Mouse (Mus musculus) liver, postnatal 0 days (tissue): ENCODE measurements around the gene Map2k2. TPM values are rescaled to one million over a fixed set of nuclear protein-coding genes. Genes with fewer than 3 reads are reported as not detected.

Experiments used
- ATAC-seq: fragments of 200-750 bp; cut with Nextera tagmentation; 2 replicates; pipeline ENCODE4 v1.8.0; 2017; ENCODE audit warnings: mild to moderate bottlenecking, moderate library complexity
- DNase-seq: peaks from one replicate; pipeline ENCODE4 v3.0.0-alpha.2; 2016
- H3K27ac ChIP-seq: fragments of 300-500 bp; sonication (generic); 2 replicates; pipeline ENCODE4 v1.5.1; 2014; ENCODE audit warnings: antibody characterized with exemption, moderate library complexity, mild to moderate bottlenecking, low read depth
- H3K27me3 ChIP-seq: fragments of 300-500 bp; sonication (generic); 2 replicates; pipeline ENCODE4 v1.6.1; 2014; ENCODE audit warnings: low read length, control low read depth, mixed read lengths; ENCODE audit not compliant: insufficient read depth
- H3K36me3 ChIP-seq: fragments of 300-500 bp; sonication (generic); replicated peaks from 2 replicates; pipeline ENCODE4 v1.6.1; 2014; ENCODE audit warnings: mild to moderate bottlenecking, control low read depth, low read length, moderate library complexity, mixed read lengths; ENCODE audit not compliant: insufficient read depth
- H3K4me1 ChIP-seq: fragments of 300-500 bp; sonication (generic); 2 replicates; pipeline ENCODE4 v1.6.1; 2014; ENCODE audit warnings: antibody characterized with exemption, mild to moderate bottlenecking, control low read depth; ENCODE audit not compliant: insufficient read depth
- H3K4me2 ChIP-seq: fragments of 300-500 bp; sonication (generic); 2 replicates; pipeline ENCODE4 v1.6.1; 2014; ENCODE audit warnings: low read depth, mild to moderate bottlenecking, low read length, moderate library complexity, mixed read lengths
- H3K4me3 ChIP-seq: fragments of 300-500 bp; sonication (generic); 2 replicates; pipeline ENCODE4 v1.5.1; 2014; ENCODE audit warnings: low read depth, low read length
- H3K9ac ChIP-seq: fragments of 300-500 bp; sonication (generic); replicated peaks from 2 replicates; pipeline ENCODE4 v1.6.1; 2014; ENCODE audit warnings: mild to moderate bottlenecking, moderate library complexity
- H3K9me3 ChIP-seq: fragments of 300-500 bp; sonication (generic); 2 replicates; pipeline ENCODE4 v1.6.1; 2016; ENCODE audit warnings: mild to moderate bottlenecking, control low read depth, low read length, mixed read lengths
- CTCF ChIP-seq: sonication (generic); IDR thresholded peaks from 2 replicates; pipeline ENCODE4 v1.5.1; 2016; ENCODE audit warnings: antibody characterized with exemption, low read depth
- EP300 ChIP-seq: IDR thresholded peaks from 2 replicates; pipeline ENCODE4 v1.6.1; 2016; ENCODE audit warnings: antibody characterized with exemption, low read depth, mild to moderate bottlenecking
- WGBS: fragments of 180-500 bp; shearing (Covaris S2); extraction: QIAGEN DNeasy Blood & Tissue Kit; methylation state at CpG from one replicate; pipeline ENCODE4 v1.1.7; 2014; ENCODE audit not compliant: insufficient replicate concordance; 5-methylcytosine and 5-hydroxymethylcytosine counted together
- polyA plus RNA-seq: library from polyadenylated mRNA; unstranded; fragments of >200 nt; fragmentation: Nextera tagmentation; extraction: Ambion mirVana; gene quantifications from 2 replicates; pipeline ENCODE4 v1.2.1, GENCODE M21; 2015

The Map2k2 gene
- polyA plus RNA-seq, 1 experiment from 2014 or later = 93.9 TPM

- WGBS = 11% methylated on average over 13 of the region's 13 CpGs
- no peak for ATAC-seq
Measured at GRCm38 (mm10) chr10:81175936-81176465, 70.3 kb downstream of the Map2k2 start.

GRCm38 (mm10) chr10:81176466-81177271 is 71.0 kb downstream of the Map2k2 start, which contains the start of gene Eef2:
Gene Eef2, plus strand, starts transcription at chr10:81176631.
- Histone ChIP-seq H3K36me3 (peaks cover 41% of the 10 kb centered on the region), H3K4me1 (peaks cover 31% of the 10 kb centered on the region), H3K4me2 (peak within 1 kb of the TSS; percentile 84), H3K9ac (peak within 1 kb of the TSS; percentile 98), H3K27me3 (no peaks in the 10 kb centered on the region), H3K27ac (peak within 1 kb of the TSS; percentile 93), H3K4me3 (peak within 1 kb of the TSS; percentile 82), H3K9me3 (no peaks in the 10 kb centered on the region)
- DNase-seq (peak; percentile 99), ATAC-seq (peak; percentile 65)
- WGBS = under 1% methylated on average over 77 of the region's 77 CpGs
- TF ChIP-seq CTCF (0 out of 2 replicates have a peak, but pooled peaks have one; percentile 21), EP300 (0 out of 2 replicates have a peak, but pooled peaks have one; percentile 67)

More at GRCm38 (mm10) chr10:81175936-81176465, 70.3 kb downstream of the Map2k2 start:
- DNase-seq = no peak
- no peak for TF ChIP-seq EP300
- no peak for TF ChIP-seq CTCF
- peak overlapping the region; percentile 82 for H3K4me3 ChIP-seq
- peak overlapping the region; percentile 93 for H3K27ac ChIP-seq
- peaks cover 31% of the 10 kb centered on the region for H3K4me1 ChIP-seq
- peak overlapping the region; percentile 51 for H3K9ac ChIP-seq
- no peaks in the 10 kb centered on the region for H3K27me3 ChIP-seq
- H3K36me3 ChIP-seq = peaks cover 34% of the 10 kb centered on the region
- H3K9me3 ChIP-seq = no peaks in the 10 kb centered on the region
- H3K4me2 ChIP-seq = peak overlapping the region; percentile 84

DNA sequence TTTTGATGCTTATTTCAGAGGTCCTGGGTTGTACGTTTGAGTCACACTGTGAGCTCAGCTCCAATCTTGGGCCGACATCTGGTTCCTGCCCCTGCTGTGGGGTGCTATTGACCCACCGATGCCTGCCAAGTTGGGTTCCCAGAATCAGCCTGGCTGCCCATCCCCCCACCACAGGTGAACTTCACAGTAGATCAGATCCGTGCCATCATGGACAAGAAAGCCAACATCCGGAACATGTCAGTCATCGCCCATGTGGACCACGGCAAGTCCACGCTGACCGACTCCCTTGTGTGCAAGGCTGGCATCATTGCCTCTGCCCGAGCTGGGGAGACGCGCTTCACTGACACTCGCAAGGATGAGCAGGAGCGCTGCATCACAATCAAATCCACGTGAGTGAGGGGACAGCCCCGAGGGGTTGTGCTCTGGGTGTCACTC is 71.8 kb downstream of the Map2k2 start:
- WGBS = 7% methylated on average over 16 of the region's 16 CpGs

DNA sequence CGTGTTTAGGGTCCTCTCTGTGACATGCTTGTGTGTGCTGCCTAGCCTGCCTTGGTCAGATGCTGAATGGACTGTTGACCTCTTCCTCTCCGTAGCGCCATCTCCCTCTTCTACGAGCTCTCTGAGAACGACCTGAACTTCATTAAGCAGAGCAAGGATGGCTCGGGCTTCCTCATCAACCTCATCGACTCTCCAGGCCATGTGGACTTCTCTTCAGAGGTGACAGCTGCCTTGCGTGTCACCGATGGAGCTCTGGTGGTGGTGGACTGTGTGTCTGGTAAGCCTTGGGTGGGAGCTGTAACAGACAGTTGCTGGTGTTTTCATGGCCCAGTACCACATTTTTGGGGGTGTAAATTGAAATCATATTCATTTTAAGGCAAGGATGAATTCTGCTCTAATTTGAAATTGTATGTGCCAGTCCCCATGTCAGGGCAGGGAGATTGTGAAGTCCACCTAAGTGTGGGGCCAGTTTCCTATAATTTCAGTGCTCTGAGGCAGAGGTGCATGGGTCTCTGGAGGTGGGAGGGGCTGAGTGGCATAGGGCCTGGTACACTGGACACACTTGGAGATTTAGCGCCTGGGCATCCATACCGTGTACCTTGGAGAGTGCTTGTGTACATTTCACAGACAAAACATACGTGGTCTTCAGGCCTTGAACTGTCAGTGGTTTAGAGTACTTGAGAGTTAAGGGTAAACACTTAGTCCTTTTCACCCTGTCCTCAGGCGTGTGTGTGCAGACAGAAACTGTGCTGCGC is 72.4 kb downstream of the Map2k2 start:
- Histone ChIP-seq H3K27me3 (no peaks in the 10 kb centered on the region), H3K36me3 (peaks cover 49% of the 10 kb centered on the region), H3K4me2 (peak overlapping the region; percentile 84), H3K9me3 (no peaks in the 10 kb centered on the region), H3K9ac (peak overlapping the region; percentile 98), H3K4me1 (peaks cover 31% of the 10 kb centered on the region), H3K27ac (peak overlapping the region; percentile 93), H3K4me3 (peak overlapping the region; percentile 82)
- no peak for ATAC-seq
- whole genome bisulfite sequencing = 48% methylated on average over 14 of the region's 14 CpGs
- TF ChIP-seq CTCF (no peak), EP300 (no peak)
- no peak for DNase-seq

More for the DNA sequence above, 71.8 kb downstream of the Map2k2 start:
- peak; percentile 67 for ATAC-seq
- Histone ChIP-seq H3K27me3 (no peaks in the 10 kb centered on the region), H3K9me3 (no peaks in the 10 kb centered on the region), H3K4me1 (peaks cover 31% of the 10 kb centered on the region), H3K4me3 (peak overlapping the region; percentile 82), H3K36me3 (peaks cover 49% of the 10 kb centered on the region), H3K9ac (peak overlapping the region; percentile 98), H3K4me2 (peak overlapping the region; percentile 84), H3K27ac (peak overlapping the region; percentile 93)
- TF ChIP-seq EP300 (no peak), CTCF (no peak)
- peak; percentile 89 for DNase-seq

DNA sequence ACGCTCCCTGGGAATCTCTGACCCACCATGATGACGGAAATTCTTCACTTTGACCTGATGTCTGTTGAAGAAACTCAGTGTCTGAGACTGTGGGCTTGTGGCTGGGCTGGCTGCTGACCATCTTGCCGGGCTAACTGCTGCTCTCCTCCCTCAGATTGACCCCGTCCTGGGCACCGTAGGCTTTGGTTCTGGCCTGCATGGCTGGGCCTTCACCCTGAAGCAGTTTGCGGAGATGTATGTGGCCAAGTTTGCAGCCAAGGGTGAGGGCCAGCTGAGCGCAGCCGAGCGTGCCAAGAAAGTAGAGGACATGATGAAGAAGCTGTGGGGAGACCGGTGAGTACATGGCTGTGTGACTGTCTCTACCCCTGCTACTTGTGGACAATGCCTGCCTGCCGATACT is 73.2 kb downstream of the Map2k2 start:
- no peak overlapping the region for H3K9ac ChIP-seq
- 0 out of 2 replicates have a peak overlapping the region, but pooled peaks have one; percentile 7 for H3K4me2 ChIP-seq
- no peak overlapping the region for H3K27ac ChIP-seq
- peaks cover 31% of the 10 kb centered on the region for H3K4me1 ChIP-seq
- H3K4me3 ChIP-seq = no peak overlapping the region
- TF ChIP-seq CTCF (no peak), EP300 (no peak)
- 93% methylated on average over 11 of the region's 11 CpGs for WGBS
- ATAC-seq = no peak
- no peaks in the 10 kb centered on the region for H3K27me3 ChIP-seq
- H3K36me3 ChIP-seq = peaks cover 49% of the 10 kb centered on the region
- no peak for DNase-seq
- no peaks in the 10 kb centered on the region for H3K9me3 ChIP-seq
